Mouse (Mus musculus) spleen, postnatal 36 days (tissue): ENCODE data around the gene Gm10775.
A peak's percentile ranks its signal among the peaks of the same experiment; 100 is the strongest.

Experiments
- DNase-seq, 2 experiments: peaks; one replicate each; pipeline ENCODE4 v3.0.0; 2022; ENCODE audit warnings: low spot score in 2 of 2, mixed read lengths in 1 of 2

The Gm10775 gene

GRCm38 (mm10) chr13:65259239-65259638 lies at the start of gene Gm10775:
Gene Gm10775 (plus strand): TSS chr13:65259539.
- no peak for DNase-seq

- no peak for DNase-seq
Measured at GRCm38 (mm10) chr13:65225945-65226344, 33.4 kb upstream of the Gm10775 start.

GRCm38 (mm10) chr13:65226657-65227056 lies 32.7 kb upstream of the Gm10775 start:
- DNase-seq: no peak

GRCm38 (mm10) chr13:65237211-65237610 lies 22.1 kb upstream of the Gm10775 start:
- no peak for DNase-seq

GRCm38 (mm10) chr13:65240509-65241098 lies 18.7 kb upstream of the Gm10775 start:
- DNase-seq: peak; percentile 95 to 96

GRCm38 (mm10) chr13:65241099-65241626 lies 18.2 kb upstream of the Gm10775 start:
- peak; percentile 86 to 91 for DNase-seq

- DNase-seq: peak in 1 of 2 experiments; percentile 18
Measured at GRCm38 (mm10) chr13:65241627-65242318, 17.6 kb upstream of the Gm10775 start.

- DNase-seq: no peak
Measured at GRCm38 (mm10) chr13:65242319-65242787, 17.0 kb upstream of the Gm10775 start.

GRCm38 (mm10) chr13:65243273-65243672 lies 16.1 kb upstream of the Gm10775 start:
- DNase-seq: no peak

GRCm38 (mm10) chr13:65258175-65258954 lies 974 bp upstream of the Gm10775 start:
- no peak for DNase-seq

- DNase-seq: no peak
Measured at GRCm38 (mm10) chr13:65262086-65262485, 2.7 kb downstream of the Gm10775 start.

- DNase-seq: no peak
Measured at GRCm38 (mm10) chr13:65277994-65278382, 18.6 kb downstream of the Gm10775 start.

- peak; percentile 92 to 93 for DNase-seq
Measured at GRCm38 (mm10) chr13:65278383-65279341, 19.3 kb downstream of the Gm10775 start, which contains the start of gene Zfp369. Gene Zfp369 (plus strand): TSS chr13:65278814.

- no peak for DNase-seq
Measured at GRCm38 (mm10) chr13:65286771-65287170, 27.4 kb downstream of the Gm10775 start.

GRCm38 (mm10) chr13:65296354-65296753 lies 37.0 kb downstream of the Gm10775 start:
- DNase-seq: no peak
